Mouse (Mus musculus) spleen, adult 2 months (tissue): ENCODE data around the gene Kcnj4. TPM values are rescaled to one million over a fixed set of nuclear protein-coding genes. Genes with fewer than 3 reads are reported as not detected.

Source experiments
- DNase-seq, 2 experiments: peaks; one replicate each; pipeline versions ENCODE4 v3.0.0 to v3.0.0-alpha.2; 2012 to 2021; ENCODE audit warnings: low spot score in 2 of 2, low read depth in 1 of 2
- H3K27ac ChIP-seq: fragments of 200-500 bp; 2 replicates; pipeline ENCODE4 v1.5.1; 2012; ENCODE audit warnings: low read length, inconsistent platforms; ENCODE audit not compliant: insufficient read depth
- H3K27me3 ChIP-seq: fragments of 200-500 bp; 2 replicates; pipeline ENCODE4 v1.6.1; 2012; ENCODE audit warnings: mild to moderate bottlenecking, moderate library complexity, low read length, inconsistent platforms; ENCODE audit not compliant: control insufficient read depth, insufficient read depth
- H3K36me3 ChIP-seq: fragments of 200-500 bp; 2 replicates; pipeline ENCODE4 v1.6.1; 2012; ENCODE audit warnings: mild to moderate bottlenecking, low read length, inconsistent platforms; ENCODE audit not compliant: control insufficient read depth, insufficient read depth
- H3K4me1 ChIP-seq: fragments of 200-500 bp; 2 replicates; pipeline ENCODE4 v1.6.1; 2011; ENCODE audit warnings: inconsistent platforms; ENCODE audit not compliant: control insufficient read depth, insufficient read depth, insufficient read length
- H3K4me3 ChIP-seq: fragments of 200-500 bp; 2 replicates; pipeline ENCODE4 v1.5.1; 2011; ENCODE audit warnings: mild to moderate bottlenecking, inconsistent platforms; ENCODE audit not compliant: insufficient read depth, insufficient read length; ENCODE audit errors: extremely low read depth
- CTCF ChIP-seq: fragments of 200-500 bp; IDR thresholded peaks from 2 replicates; pipeline ENCODE4 v1.5.1; 2011; ENCODE audit warnings: mild to moderate bottlenecking, inconsistent platforms; ENCODE audit not compliant: insufficient read depth, insufficient read length, insufficient replicate concordance; ENCODE audit errors: extremely low read depth
- POLR2A ChIP-seq: fragments of 200-500 bp; IDR thresholded peaks from 2 replicates; pipeline ENCODE4 v1.6.1; 2011; ENCODE audit warnings: low read depth, low read length, inconsistent platforms
- WGBS: fragments of 180-500 bp; shearing (Covaris S2); methylation state at CpG from one replicate; pipeline ENCODE4 v1.1.7; 2018; 5-methylcytosine and 5-hydroxymethylcytosine counted together
- polyA plus RNA-seq: library from polyadenylated mRNA; depleted of rRNA; stranded (reverse); fragments of >200 nt; gene quantifications from 2 replicates; pipeline ENCODE4 v1.2.3, GENCODE M21; 2012; rRNA removed

Kcnj4 gene
- polyA plus RNA-seq, 1 experiment = not detected

DNA sequence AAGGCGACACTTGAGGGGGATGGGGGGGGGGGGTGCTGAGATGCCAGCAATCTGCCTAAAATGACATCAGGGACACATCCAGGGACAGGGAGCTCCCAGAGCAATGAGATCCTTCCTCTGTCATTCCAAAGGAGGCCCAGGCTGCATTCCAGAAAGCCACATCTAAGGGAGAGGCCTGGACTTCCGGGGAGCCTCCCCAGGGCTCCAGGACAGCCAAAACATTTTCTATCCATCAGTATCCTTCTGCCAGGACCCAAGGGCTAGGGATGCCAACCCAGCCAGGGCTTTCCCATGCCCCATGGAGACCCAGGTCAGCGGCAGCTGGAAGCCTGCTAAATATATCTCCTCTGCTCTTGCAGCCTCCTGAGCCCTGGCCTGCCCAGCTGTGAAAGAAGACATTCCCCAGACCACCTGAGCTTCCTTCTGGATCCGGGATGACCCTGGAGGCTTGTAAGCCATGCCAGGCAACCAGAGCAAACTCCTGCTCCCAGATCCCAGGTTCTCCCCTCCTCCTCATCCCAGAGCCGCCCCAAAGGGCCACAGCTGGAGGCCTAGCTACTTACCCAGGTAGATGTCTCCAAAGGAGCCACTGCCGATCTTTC is 66.7 kb downstream of the Kcnj4 start:
- H3K27me3 ChIP-seq = no peaks in the 10 kb centered on the region
- no peak overlapping the region; the same call in 1 of the 2 replicates for H3K27ac ChIP-seq
- WGBS = 93% methylated on average over 6 of the region's 6 CpGs
- DNase-seq = no peak
- peaks cover 8% of the 10 kb centered on the region; the same call in 1 of the 2 replicates for H3K4me1 ChIP-seq
- TF ChIP-seq CTCF = no peak
- no peak for TF ChIP-seq POLR2A
- no peaks in the 10 kb centered on the region for H3K36me3 ChIP-seq
- H3K4me3 ChIP-seq = no peak overlapping the region

DNA sequence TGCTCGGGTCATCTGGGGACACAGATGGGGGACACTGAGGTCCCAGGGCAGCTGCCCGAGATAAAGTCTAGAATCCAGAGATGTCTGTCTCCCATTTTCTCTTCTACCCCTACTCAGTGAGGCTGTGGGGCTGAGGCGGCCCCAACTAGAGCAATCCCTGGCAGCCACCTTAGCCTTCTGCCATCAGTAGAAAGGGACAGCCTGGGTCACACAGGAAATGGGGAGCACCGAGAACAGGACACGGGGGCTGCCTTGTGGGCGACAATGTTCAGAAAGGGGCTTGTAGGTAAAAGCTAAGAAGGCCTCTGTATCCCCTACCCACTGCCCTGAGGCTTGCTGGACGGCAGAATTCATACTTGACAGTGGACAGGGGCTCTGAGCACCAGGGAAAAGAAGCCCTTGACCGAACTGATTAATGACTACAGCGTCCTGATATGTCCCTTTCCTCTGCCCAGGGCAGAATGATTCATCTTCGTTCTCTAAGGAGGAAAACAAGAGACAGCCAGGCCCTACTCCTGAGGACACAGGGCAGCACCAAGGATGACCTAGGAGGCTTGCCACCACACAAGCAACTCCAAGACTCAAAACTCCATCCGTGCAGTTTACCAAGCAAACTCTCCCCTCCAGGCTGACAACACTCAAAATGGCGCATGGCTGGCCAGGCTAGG is 67.4 kb downstream of the Kcnj4 start:
- no peaks in the 10 kb centered on the region for H3K36me3 ChIP-seq
- WGBS = 88% methylated on average over 12 of the region's 12 CpGs

DNA sequence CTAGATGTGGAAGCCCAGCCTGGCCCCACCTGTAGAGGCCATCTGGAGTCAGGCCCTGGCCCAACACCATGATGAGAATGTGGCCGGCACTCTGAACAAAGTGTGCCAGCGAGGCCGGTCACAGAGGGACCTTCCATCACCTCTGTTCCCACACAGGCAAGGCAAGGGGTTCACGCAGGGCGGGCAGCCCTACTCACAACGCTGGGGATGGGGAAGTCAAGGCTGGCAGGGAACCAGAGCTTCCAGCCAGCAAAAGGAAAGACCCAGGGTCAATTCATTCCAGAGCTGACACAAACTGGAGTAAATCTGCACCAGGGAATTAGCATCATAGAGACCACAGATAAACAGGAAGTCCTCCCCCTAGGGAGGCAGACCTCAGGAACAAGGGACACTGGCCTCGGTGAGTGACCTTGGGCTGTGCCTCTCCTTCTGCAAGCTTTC is 68.5 kb downstream of the Kcnj4 start:
- no peaks in the 10 kb centered on the region for H3K36me3 ChIP-seq
- H3K4me3 ChIP-seq = no peak overlapping the region
- no peak overlapping the region for H3K27ac ChIP-seq
- no peaks in the 10 kb centered on the region for H3K27me3 ChIP-seq
- H3K4me1 ChIP-seq = peaks cover 2% of the 10 kb centered on the region; the same call in 1 of the 2 replicates
- no peak for TF ChIP-seq CTCF
- TF ChIP-seq POLR2A = no peak
- no peak for DNase-seq
- 59% methylated on average over 7 of the region's 7 CpGs for WGBS

More for the DNA sequence above, 67.4 kb downstream of the Kcnj4 start:
- no peak for DNase-seq
- Histone ChIP-seq H3K4me1 (peaks cover 8% of the 10 kb centered on the region; the same call in 1 of the 2 replicates), H3K27me3 (no peaks in the 10 kb centered on the region), H3K4me3 (no peak overlapping the region), H3K27ac (no peak overlapping the region)
- no peak for TF ChIP-seq POLR2A
- TF ChIP-seq CTCF = no peak

DNA sequence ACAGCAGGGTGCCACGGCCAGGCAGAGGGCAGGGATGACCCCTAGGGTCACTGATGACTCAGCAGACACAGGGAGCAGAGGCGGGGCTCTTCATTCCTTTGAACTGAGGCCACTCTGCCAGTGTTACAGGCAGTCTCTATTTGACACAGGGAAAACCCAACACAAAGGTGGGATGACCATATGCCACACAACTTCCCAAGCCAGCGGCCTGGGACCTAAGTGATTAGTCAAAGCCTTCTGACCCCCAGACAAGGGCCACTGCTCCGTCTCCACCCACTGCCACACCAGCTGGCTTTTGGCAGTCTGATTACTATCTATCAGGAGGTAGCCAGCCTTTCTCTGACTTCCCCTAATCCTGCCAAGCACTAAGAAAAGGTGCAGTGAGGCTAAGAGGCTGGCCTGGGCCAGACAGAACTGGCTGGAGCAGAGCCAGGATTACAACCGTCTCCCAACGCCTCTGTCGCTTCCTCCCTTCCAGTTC is 69.8 kb downstream of the Kcnj4 start:
- Histone ChIP-seq H3K4me3 (no peak overlapping the region), H3K4me1 (no peaks in the 10 kb centered on the region; the same call in 1 of the 2 replicates), H3K27ac (no peak overlapping the region), H3K27me3 (no peaks in the 10 kb centered on the region), H3K36me3 (no peaks in the 10 kb centered on the region)
- DNase-seq = no peak
- 74% methylated on average over 7 of the region's 7 CpGs for WGBS
- TF ChIP-seq POLR2A = no peak
- no peak for TF ChIP-seq CTCF

Other genes starting within 250 kb of the Kcnj4 start
- gene Baiap2l2, start 219.7 kb downstream of the Kcnj4 start, polyA plus RNA-seq = 0.14 and 0.18 TPM in 2 replicates
- gene Pla2g6, start 176.9 kb downstream of the Kcnj4 start, polyA plus RNA-seq = 15.1 and 19.3 TPM in 2 replicates
- 2.0 and 2.6 TPM in 2 replicates for gene Maff, start 158.6 kb downstream of the Kcnj4 start, polyA plus RNA-seq
- gene Tmem184b, start 101.7 kb downstream of the Kcnj4 start, polyA plus RNA-seq = 89.7 and 113 TPM in 2 replicates
- 26.3 and 31.3 TPM in 2 replicates for gene Csnk1e, start 49.7 kb downstream of the Kcnj4 start, polyA plus RNA-seq
- gene Kdelr3, start 11.2 kb upstream of the Kcnj4 start, polyA plus RNA-seq = 1.8 and 2.3 TPM in 2 replicates
- 158 and 200 TPM in 2 replicates for gene Ddx17, start 41.5 kb upstream of the Kcnj4 start, polyA plus RNA-seq
- gene Dmc1, start 99.9 kb upstream of the Kcnj4 start, polyA plus RNA-seq = 0.07 and 0.13 TPM in 2 replicates
- 0.28 and 0.41 TPM in 2 replicates for gene Fam227a, start 153.7 kb upstream of the Kcnj4 start, polyA plus RNA-seq
- gene Cby1, start 154.0 kb upstream of the Kcnj4 start, polyA plus RNA-seq = 3.9 and 4.2 TPM in 2 replicates
- 18.7 and 19.5 TPM in 2 replicates for gene Tomm22, start 165.6 kb upstream of the Kcnj4 start, polyA plus RNA-seq
- gene Josd1, start 182.7 kb upstream of the Kcnj4 start, polyA plus RNA-seq = 11.5 and 16.3 TPM in 2 replicates
- 40.3 and 50.4 TPM in 2 replicates for gene Gtpbp1, start 185.6 kb upstream of the Kcnj4 start, polyA plus RNA-seq
- 101 and 116 TPM in 2 replicates for gene Sun2, start 237.3 kb upstream of the Kcnj4 start, polyA plus RNA-seq